Mouse (Mus musculus): ENCODE results near the gene Dstyk. TPM values are rescaled to one million over a fixed set of nuclear protein-coding genes. Genes with fewer than 3 reads are reported as not detected.

The Dstyk gene
- 12.5 and 13.9 TPM in 2 replicates for polyA plus RNA-seq (2015; fragmentation: Nextera tagmentation; extraction: Ambion mirVana)

GRCm38 (mm10) chr1:132417319-132418251, at the start of gene Dstyk:
Gene Dstyk (plus strand): TSS chr1:132417555.
- peak within 1 kb of the TSS; percentile 78 for H3K4me2 ChIP-seq (ENCODE audit: low read length)
- peak; percentile 98 for ATAC-seq (replicated peaks; ENCODE audit: low FRiP score, low read depth)
- peak; percentile 72 for TF ChIP-seq CTCF (IDR thresholded peaks at IDR 0.05; ENCODE audit: low read depth)
- H3K9me3 ChIP-seq (replicated peaks; ENCODE audit: low read length) = no peaks in the 10 kb centered on the region
- no peaks in the 10 kb centered on the region for H3K36me3 ChIP-seq (ENCODE audit: insufficient read depth, low read length)
- H3K9ac ChIP-seq (ENCODE audit: low read depth, low read length) = peak within 1 kb of the TSS; percentile 90
- H3K4me1 ChIP-seq (replicated peaks; ENCODE audit: insufficient read depth, low read length) = peaks cover 21% of the 10 kb centered on the region
- H3K27ac ChIP-seq = peak within 1 kb of the TSS; percentile 97
- under 1% methylated on average over 81 of the region's 85 CpGs for WGBS
- peak; percentile 97 for DNase-seq (ENCODE audit: low spot score)
- H3K4me3 ChIP-seq (replicated peaks; ENCODE audit: low read depth, low read length) = peak within 1 kb of the TSS; percentile 86
- no peaks in the 10 kb centered on the region for H3K27me3 ChIP-seq (ENCODE audit: insufficient read depth, low read length)

- Histone ChIP-seq H3K27me3 (ENCODE audit: insufficient read depth, low read length) (no peaks in the 10 kb centered on the region), H3K27ac (no peak overlapping the region), H3K36me3 (ENCODE audit: insufficient read depth, low read length) (0 out of 2 replicates have a peak, but pooled peaks cover 5% of the 10 kb centered on the region), H3K4me1 (replicated peaks; ENCODE audit: insufficient read depth, low read length) (peaks cover 5% of the 10 kb centered on the region; the same call in 1 of the 2 replicates), H3K9ac (ENCODE audit: low read depth, low read length) (no peak overlapping the region), H3K4me3 (replicated peaks; ENCODE audit: low read depth, low read length) (no peak overlapping the region), H3K4me2 (ENCODE audit: low read length) (no peak overlapping the region), H3K9me3 (replicated peaks; ENCODE audit: low read length) (no peaks in the 10 kb centered on the region)
- DNase-seq (ENCODE audit: low spot score) = peak; percentile 94
- TF ChIP-seq CTCF (IDR thresholded peaks at IDR 0.05; ENCODE audit: low read depth) = peak; percentile 99
- peak; percentile 80 for ATAC-seq (replicated peaks; ENCODE audit: low FRiP score, low read depth)
- WGBS = 25% methylated on average over 7 of the region's 7 CpGs
Measured at GRCm38 (mm10) chr1:132367692-132368506, 49.5 kb upstream of the Dstyk start.

GRCm38 (mm10) chr1:132370681-132371173, 46.6 kb upstream of the Dstyk start:
- no peak for DNase-seq (ENCODE audit: low spot score)
- Histone ChIP-seq H3K9me3 (replicated peaks; ENCODE audit: low read length) (no peaks in the 10 kb centered on the region), H3K36me3 (ENCODE audit: insufficient read depth, low read length) (no peaks in the 10 kb centered on the region), H3K27ac (no peak overlapping the region), H3K4me2 (ENCODE audit: low read length) (no peak overlapping the region), H3K4me3 (replicated peaks; ENCODE audit: low read depth, low read length) (no peak overlapping the region), H3K4me1 (replicated peaks; ENCODE audit: insufficient read depth, low read length) (peaks cover 20% of the 10 kb centered on the region), H3K9ac (ENCODE audit: low read depth, low read length) (no peak overlapping the region), H3K27me3 (ENCODE audit: insufficient read depth, low read length) (no peaks in the 10 kb centered on the region)
- 68% methylated on average over 9 of the region's 9 CpGs for WGBS
- ATAC-seq (replicated peaks; ENCODE audit: low FRiP score, low read depth) = no peak
- no peak for TF ChIP-seq CTCF (IDR thresholded peaks at IDR 0.05; ENCODE audit: low read depth)

- no peak overlapping the region for H3K4me3 ChIP-seq (replicated peaks; ENCODE audit: low read depth, low read length)
- DNase-seq (ENCODE audit: low spot score) (no peak), ATAC-seq (replicated peaks; ENCODE audit: low FRiP score, low read depth) (no peak)
- H3K36me3 ChIP-seq (ENCODE audit: insufficient read depth, low read length) = no peaks in the 10 kb centered on the region
- H3K4me2 ChIP-seq (ENCODE audit: low read length) = no peak overlapping the region
- peaks cover 24% of the 10 kb centered on the region for H3K4me1 ChIP-seq (replicated peaks; ENCODE audit: insufficient read depth, low read length)
- H3K27ac ChIP-seq = peak overlapping the region; percentile 19; the same call in 1 of the 2 replicates
- no peak for TF ChIP-seq CTCF (IDR thresholded peaks at IDR 0.05; ENCODE audit: low read depth)
- 50% methylated on average over 8 of the region's 8 CpGs for WGBS
- H3K9ac ChIP-seq (ENCODE audit: low read depth, low read length) = no peak overlapping the region
- no peaks in the 10 kb centered on the region for H3K9me3 ChIP-seq (replicated peaks; ENCODE audit: low read length)
- no peaks in the 10 kb centered on the region for H3K27me3 ChIP-seq (ENCODE audit: insufficient read depth, low read length)
Measured at GRCm38 (mm10) chr1:132371298-132372081, 45.9 kb upstream of the Dstyk start.

- WGBS = 79% methylated on average over 5 of the region's 5 CpGs
- peaks cover 29% of the 10 kb centered on the region for H3K4me1 ChIP-seq (replicated peaks; ENCODE audit: insufficient read depth, low read length)
Measured at GRCm38 (mm10) chr1:132372354-132372753, 45.0 kb upstream of the Dstyk start.

More at GRCm38 (mm10) chr1:132372354-132372753, 45.0 kb upstream of the Dstyk start:
- Histone ChIP-seq H3K27me3 (ENCODE audit: insufficient read depth, low read length) (no peaks in the 10 kb centered on the region), H3K9me3 (replicated peaks; ENCODE audit: low read length) (no peaks in the 10 kb centered on the region), H3K27ac (no peak overlapping the region), H3K4me2 (ENCODE audit: low read length) (no peak overlapping the region), H3K4me3 (replicated peaks; ENCODE audit: low read depth, low read length) (no peak overlapping the region), H3K9ac (ENCODE audit: low read depth, low read length) (no peak overlapping the region), H3K36me3 (ENCODE audit: insufficient read depth, low read length) (no peaks in the 10 kb centered on the region)
- DNase-seq (ENCODE audit: low spot score) = no peak
- no peak for ATAC-seq (replicated peaks; ENCODE audit: low FRiP score, low read depth)
- no peak; the same call in 1 of the 2 replicates for TF ChIP-seq CTCF (IDR thresholded peaks at IDR 0.05; ENCODE audit: low read depth)

All from kidney, postnatal 0 days (tissue).